Mouse (Mus musculus): ENCODE results near the gene Sumo2.
A peak's percentile ranks its signal among the peaks of the same experiment; 100 is the strongest.
"Not testable (repeated sequence)": the region's sequence is repeated elsewhere in the genome, so short reads cannot be mapped to it uniquely, and the experiment has no call there.

Sumo2 gene

GRCm38 (mm10) chr11:115483726-115484125, 52.4 kb downstream of the Sumo2 start:
- DNase-seq (ENCODE audit: low read depth, low spot score) = peak; percentile 80

- no peak for DNase-seq (ENCODE audit: low read depth, low spot score)
Measured at GRCm38 (mm10) chr11:115483278-115483677, 52.8 kb downstream of the Sumo2 start.

- no peak for DNase-seq (ENCODE audit: low read depth, low spot score)
Measured at GRCm38 (mm10) chr11:115481553-115482259, 54.4 kb downstream of the Sumo2 start.

GRCm38 (mm10) chr11:115478296-115478938, 57.7 kb downstream of the Sumo2 start:
- no peak for DNase-seq (ENCODE audit: low read depth, low spot score)

- not testable (repeated sequence) for DNase-seq (ENCODE audit: low read depth, low spot score)
Measured at GRCm38 (mm10) chr11:115477388-115477787, 58.7 kb downstream of the Sumo2 start.

- DNase-seq (ENCODE audit: low read depth, low spot score) = not testable (repeated sequence)
Measured at GRCm38 (mm10) chr11:115476630-115477029, 59.4 kb downstream of the Sumo2 start.

GRCm38 (mm10) chr11:115475758-115476237, 60.3 kb downstream of the Sumo2 start:
- no peak for DNase-seq (ENCODE audit: low read depth, low spot score)

- DNase-seq (ENCODE audit: low read depth, low spot score) = peak; percentile 96
Measured at GRCm38 (mm10) chr11:115475025-115475757, 60.9 kb downstream of the Sumo2 start, which contains the start of gene Armc7. Gene Armc7, plus strand, starts transcription at chr11:115475667.

- DNase-seq (ENCODE audit: low read depth, low spot score) = peak; percentile 95
Measured at GRCm38 (mm10) chr11:115473626-115474275, 62.3 kb downstream of the Sumo2 start.
